Mouse (Mus musculus) lung, embryonic 16.5 days (tissue): ENCODE results near the gene 4931417E11Rik. TPM values are rescaled to one million over a fixed set of nuclear protein-coding genes. Genes with fewer than 3 reads are reported as not detected.

ENCODE experiments used
- ATAC-seq: fragments of 200-750 bp; cut with Nextera tagmentation; 2 replicates; pipeline ENCODE4 v1.8.0; 2017; ENCODE audit warnings: low read depth, mild to moderate bottlenecking, moderate library complexity
- H3K27ac ChIP-seq: fragments of 300-500 bp; sonication (generic); 2 replicates; pipeline ENCODE4 v1.5.1; 2014; ENCODE audit warnings: mild to moderate bottlenecking, control low read depth, low read length
- H3K27me3 ChIP-seq: fragments of 300-500 bp; sonication (generic); 2 replicates; pipeline ENCODE4 v1.6.1; 2014; ENCODE audit warnings: low read depth, low read length, mixed read lengths; ENCODE audit not compliant: control insufficient read depth, insufficient read depth
- H3K36me3 ChIP-seq: fragments of 300-500 bp; sonication (generic); 2 replicates; pipeline ENCODE4 v1.6.1; 2014; ENCODE audit warnings: low read length; ENCODE audit not compliant: control insufficient read depth, insufficient read depth
- H3K4me1 ChIP-seq: fragments of 300-500 bp; sonication (generic); replicated peaks from 2 replicates; pipeline ENCODE4 v1.6.1; 2014; ENCODE audit warnings: low read length, mixed read lengths; ENCODE audit not compliant: control insufficient read depth, insufficient read depth
- H3K4me2 ChIP-seq: fragments of 300-500 bp; sonication (generic); 2 replicates; pipeline ENCODE4 v1.6.1; 2014; ENCODE audit warnings: low read depth, low read length, control low read depth
- H3K4me3 ChIP-seq: fragments of 300-500 bp; sonication (generic); 2 replicates; pipeline ENCODE4 v1.5.1; 2014; ENCODE audit warnings: mild to moderate bottlenecking, low read length, control low read depth
- H3K9ac ChIP-seq: fragments of 300-500 bp; sonication (generic); 2 replicates; pipeline ENCODE4 v1.6.1; 2014; ENCODE audit warnings: low read length, control low read depth
- H3K9me3 ChIP-seq: fragments of 300-500 bp; sonication (generic); 2 replicates; pipeline ENCODE4 v1.6.1; 2016; ENCODE audit warnings: low read length; ENCODE audit not compliant: control insufficient read depth
- WGBS: fragments of 180-500 bp; shearing (Covaris S2); extraction: QIAGEN DNeasy Blood & Tissue Kit; methylation state at CpG from one replicate; pipeline ENCODE4 v1.1.7; 2014; 5-methylcytosine and 5-hydroxymethylcytosine counted together
- polyA plus RNA-seq: library from polyadenylated mRNA; unstranded; fragments of >200 nt; fragmentation: Nextera tagmentation; extraction: Ambion mirVana; gene quantifications from 2 replicates; pipeline ENCODE4 v1.2.1, GENCODE M21; 2015

Gene 4931417E11Rik
- polyA plus RNA-seq, 1 experiment from 2014 or later = not detected

- Histone ChIP-seq H3K27me3 (no peaks in the 10 kb centered on the region), H3K4me1 (peaks cover 2% of the 10 kb centered on the region; the same call in 1 of the 2 replicates), H3K9me3 (no peaks in the 10 kb centered on the region), H3K4me3 (no peak overlapping the region), H3K4me2 (no peak overlapping the region), H3K27ac (no peak overlapping the region), H3K9ac (no peak overlapping the region), H3K36me3 (no peaks in the 10 kb centered on the region)
- 22% methylated on average over 3 of the region's 3 CpGs for WGBS
- no peak for ATAC-seq
Measured at GRCm38 (mm10) chr6:73433912-73434311, 35.6 kb downstream of the 4931417E11Rik start.

GRCm38 (mm10) chr6:73428618-73429336 is 40.7 kb downstream of the 4931417E11Rik start:
- no peak overlapping the region for H3K9ac ChIP-seq
- H3K4me3 ChIP-seq = no peak overlapping the region
- peak overlapping the region; percentile 44 for H3K4me2 ChIP-seq
- no peak overlapping the region for H3K27ac ChIP-seq
- no peaks in the 10 kb centered on the region for H3K36me3 ChIP-seq
- no peaks in the 10 kb centered on the region for H3K9me3 ChIP-seq
- no peaks in the 10 kb centered on the region for H3K27me3 ChIP-seq
- peaks cover 10% of the 10 kb centered on the region for H3K4me1 ChIP-seq
- peak; percentile 49; the same call in 1 of the 2 replicates for ATAC-seq
- whole genome bisulfite sequencing = 17% methylated on average over 14 of the region's 14 CpGs

GRCm38 (mm10) chr6:73427273-73427812 is 42.1 kb downstream of the 4931417E11Rik start:
- no peak overlapping the region for H3K9ac ChIP-seq
- 19% methylated on average over 1 of the region's 1 CpGs for WGBS
- no peaks in the 10 kb centered on the region for H3K27me3 ChIP-seq
- no peak overlapping the region for H3K4me3 ChIP-seq
- H3K27ac ChIP-seq = no peak overlapping the region
- H3K36me3 ChIP-seq = no peaks in the 10 kb centered on the region
- H3K4me2 ChIP-seq = no peak overlapping the region
- ATAC-seq = no peak
- H3K4me1 ChIP-seq = peaks cover 10% of the 10 kb centered on the region
- H3K9me3 ChIP-seq = no peaks in the 10 kb centered on the region

Other genes with a start within 250 kb of the 4931417E11Rik start
- gene Dnah6, start 248.0 kb downstream of the 4931417E11Rik start, polyA plus RNA-seq = 0.54 and 0.78 TPM in 2 replicates
- 148 and 151 TPM in 2 replicates for gene Suclg1, start 221.3 kb downstream of the 4931417E11Rik start, polyA plus RNA-seq